Mouse (Mus musculus): ENCODE measurements around the gene Lax1. TPM values are rescaled to one million over a fixed set of nuclear protein-coding genes. Genes with fewer than 3 reads are reported as not detected.

Gene Lax1
- polyA plus RNA-seq, 1 experiment = 0.62 TPM

- Histone ChIP-seq H3K27ac (ENCODE audit: control insufficient read depth, insufficient read depth, low read depth, low read length) (no peak overlapping the region), H3K4me1 (ENCODE audit: control insufficient read depth, insufficient read depth, low read length) (no peaks in the 10 kb centered on the region; the same call in 1 of the 2 replicates), H3K27me3 (ENCODE audit: control insufficient read depth, insufficient read depth, low read length) (no peaks in the 10 kb centered on the region), H3K4me3 (ENCODE audit: control insufficient read depth, low read depth, low read length) (no peak overlapping the region), H3K36me3 (ENCODE audit: control insufficient read depth, insufficient read depth, low read length) (no peaks in the 10 kb centered on the region)
- no peak for TF ChIP-seq CTCF (IDR thresholded peaks at IDR 0.05; ENCODE audit: control insufficient read depth, insufficient read depth, insufficient replicate concordance, low read depth, low read length)
- no peak for TF ChIP-seq POLR2A (IDR thresholded peaks at IDR 0.05; ENCODE audit: control insufficient read depth, low read depth, low read length)
Observed at GRCm38 (mm10) chr1:133697935-133698620, 8.2 kb upstream of the Lax1 start.

DNA sequence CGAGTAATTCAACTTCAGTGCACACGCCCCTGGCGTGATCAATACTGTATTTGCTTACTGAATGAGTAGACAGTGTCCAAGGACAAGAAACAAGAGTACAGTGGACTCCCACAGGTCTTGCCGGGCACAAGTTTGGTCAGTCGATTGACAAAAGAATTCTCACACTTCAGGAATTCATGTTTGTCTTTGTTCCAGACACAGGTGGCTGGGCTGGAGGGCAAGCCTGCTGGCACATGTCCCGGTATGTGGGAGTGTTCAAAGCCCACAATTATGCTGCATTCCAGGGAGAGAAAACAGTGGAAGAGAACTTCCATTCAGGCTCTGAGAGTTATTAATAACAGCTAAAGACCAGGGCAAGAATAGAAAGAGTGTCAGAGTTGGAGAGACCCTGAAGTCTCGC is 6.0 kb upstream of the Lax1 start:
- no peak for TF ChIP-seq POLR2A (IDR thresholded peaks at IDR 0.05; ENCODE audit: control insufficient read depth, low read depth, low read length)
- TF ChIP-seq CTCF (IDR thresholded peaks at IDR 0.05; ENCODE audit: control insufficient read depth, insufficient read depth, insufficient replicate concordance, low read depth, low read length) = no peak
- H3K4me3 ChIP-seq (ENCODE audit: control insufficient read depth, low read depth, low read length) = no peak overlapping the region
- H3K4me1 ChIP-seq (ENCODE audit: control insufficient read depth, insufficient read depth, low read length) = no peaks in the 10 kb centered on the region; the same call in 1 of the 2 replicates
- H3K36me3 ChIP-seq (ENCODE audit: control insufficient read depth, insufficient read depth, low read length) = no peaks in the 10 kb centered on the region
- no peaks in the 10 kb centered on the region for H3K27me3 ChIP-seq (ENCODE audit: control insufficient read depth, insufficient read depth, low read length)
- H3K27ac ChIP-seq (ENCODE audit: control insufficient read depth, insufficient read depth, low read depth, low read length) = 0 out of 2 replicates have a peak overlapping the region, but pooled peaks have one; percentile 9

- TF ChIP-seq POLR2A (IDR thresholded peaks at IDR 0.05; ENCODE audit: control insufficient read depth, low read depth, low read length) (no peak), CTCF (IDR thresholded peaks at IDR 0.05; ENCODE audit: control insufficient read depth, insufficient read depth, insufficient replicate concordance, low read depth, low read length) (no peak)
Observed at GRCm38 (mm10) chr1:133694876-133695275, 5.0 kb upstream of the Lax1 start.

GRCm38 (mm10) chr1:133694301-133694700 is 4.4 kb upstream of the Lax1 start:
- Histone ChIP-seq H3K4me1 (ENCODE audit: control insufficient read depth, insufficient read depth, low read length) (no peaks in the 10 kb centered on the region; the same call in 1 of the 2 replicates), H3K27ac (ENCODE audit: control insufficient read depth, insufficient read depth, low read depth, low read length) (no peak overlapping the region), H3K27me3 (ENCODE audit: control insufficient read depth, insufficient read depth, low read length) (no peaks in the 10 kb centered on the region), H3K4me3 (ENCODE audit: control insufficient read depth, low read depth, low read length) (no peak overlapping the region), H3K36me3 (ENCODE audit: control insufficient read depth, insufficient read depth, low read length) (no peaks in the 10 kb centered on the region)
- TF ChIP-seq POLR2A (IDR thresholded peaks at IDR 0.05; ENCODE audit: control insufficient read depth, low read depth, low read length) (no peak), CTCF (IDR thresholded peaks at IDR 0.05; ENCODE audit: control insufficient read depth, insufficient read depth, insufficient replicate concordance, low read depth, low read length) (no peak)

More at GRCm38 (mm10) chr1:133694876-133695275, 5.0 kb upstream of the Lax1 start:
- no peak overlapping the region for H3K4me3 ChIP-seq (ENCODE audit: control insufficient read depth, low read depth, low read length)
- no peaks in the 10 kb centered on the region for H3K27me3 ChIP-seq (ENCODE audit: control insufficient read depth, insufficient read depth, low read length)
- H3K27ac ChIP-seq (ENCODE audit: control insufficient read depth, insufficient read depth, low read depth, low read length) = no peak overlapping the region
- H3K36me3 ChIP-seq (ENCODE audit: control insufficient read depth, insufficient read depth, low read length) = no peaks in the 10 kb centered on the region
- no peaks in the 10 kb centered on the region; the same call in 1 of the 2 replicates for H3K4me1 ChIP-seq (ENCODE audit: control insufficient read depth, insufficient read depth, low read length)

GRCm38 (mm10) chr1:133693536-133694114 is 3.7 kb upstream of the Lax1 start:
- no peaks in the 10 kb centered on the region; the same call in 1 of the 2 replicates for H3K4me1 ChIP-seq (ENCODE audit: control insufficient read depth, insufficient read depth, low read length)
- H3K36me3 ChIP-seq (ENCODE audit: control insufficient read depth, insufficient read depth, low read length) = no peaks in the 10 kb centered on the region
- no peak overlapping the region for H3K4me3 ChIP-seq (ENCODE audit: control insufficient read depth, low read depth, low read length)
- H3K27ac ChIP-seq (ENCODE audit: control insufficient read depth, insufficient read depth, low read depth, low read length) = no peak overlapping the region
- H3K27me3 ChIP-seq (ENCODE audit: control insufficient read depth, insufficient read depth, low read length) = no peaks in the 10 kb centered on the region
- TF ChIP-seq CTCF (IDR thresholded peaks at IDR 0.05; ENCODE audit: control insufficient read depth, insufficient read depth, insufficient replicate concordance, low read depth, low read length) (no peak), POLR2A (IDR thresholded peaks at IDR 0.05; ENCODE audit: control insufficient read depth, low read depth, low read length) (no peak)

DNA sequence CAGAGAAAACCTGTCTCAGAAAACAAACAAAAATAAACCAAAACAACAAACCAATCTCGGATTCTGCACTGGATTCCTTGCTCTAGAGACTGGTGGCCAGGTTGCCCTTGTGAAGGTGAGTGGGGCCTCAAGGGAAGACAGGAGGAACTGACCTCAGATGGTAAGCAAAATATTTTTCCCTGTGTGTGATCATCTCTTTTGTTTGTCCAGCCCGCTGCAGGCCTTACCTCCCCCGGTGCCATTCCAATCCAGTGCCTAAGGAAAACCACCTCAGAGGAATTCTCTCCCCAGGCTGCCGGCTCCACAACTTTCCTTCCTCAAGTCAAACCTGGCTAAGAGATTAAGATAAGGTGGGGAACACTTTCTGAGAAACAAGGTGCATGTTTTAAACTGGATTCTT is 2.3 kb upstream of the Lax1 start:
- no peaks in the 10 kb centered on the region for H3K36me3 ChIP-seq (ENCODE audit: control insufficient read depth, insufficient read depth, low read length)
- no peaks in the 10 kb centered on the region for H3K27me3 ChIP-seq (ENCODE audit: control insufficient read depth, insufficient read depth, low read length)
- H3K4me1 ChIP-seq (ENCODE audit: control insufficient read depth, insufficient read depth, low read length) = no peaks in the 10 kb centered on the region; the same call in 1 of the 2 replicates
- TF ChIP-seq POLR2A (IDR thresholded peaks at IDR 0.05; ENCODE audit: control insufficient read depth, low read depth, low read length) (no peak), CTCF (IDR thresholded peaks at IDR 0.05; ENCODE audit: control insufficient read depth, insufficient read depth, insufficient replicate concordance, low read depth, low read length) (no peak)
- H3K4me3 ChIP-seq (ENCODE audit: control insufficient read depth, low read depth, low read length) = no peak overlapping the region
- no peak overlapping the region for H3K27ac ChIP-seq (ENCODE audit: control insufficient read depth, insufficient read depth, low read depth, low read length)

GRCm38 (mm10) chr1:133691046-133691445 is 1.1 kb upstream of the Lax1 start:
- TF ChIP-seq POLR2A (IDR thresholded peaks at IDR 0.05; ENCODE audit: control insufficient read depth, low read depth, low read length) (no peak), CTCF (IDR thresholded peaks at IDR 0.05; ENCODE audit: control insufficient read depth, insufficient read depth, insufficient replicate concordance, low read depth, low read length) (no peak)
- no peak overlapping the region for H3K27ac ChIP-seq (ENCODE audit: control insufficient read depth, insufficient read depth, low read depth, low read length)
- no peaks in the 10 kb centered on the region; the same call in 1 of the 2 replicates for H3K4me1 ChIP-seq (ENCODE audit: control insufficient read depth, insufficient read depth, low read length)
- H3K36me3 ChIP-seq (ENCODE audit: control insufficient read depth, insufficient read depth, low read length) = no peaks in the 10 kb centered on the region
- no peaks in the 10 kb centered on the region for H3K27me3 ChIP-seq (ENCODE audit: control insufficient read depth, insufficient read depth, low read length)
- H3K4me3 ChIP-seq (ENCODE audit: control insufficient read depth, low read depth, low read length) = no peak overlapping the region

Data from testis, adult 2 months (tissue).